Mouse (Mus musculus) splenic B cell, adult 2 months (primary cell): ENCODE measurements around the gene B230307C23Rik.
"Not testable (repeated sequence)": the region's sequence is repeated elsewhere in the genome, so short reads cannot be mapped to it uniquely, and the experiment has no call there.

Experiments
- DNase-seq: peaks from one replicate; pipeline ENCODE4 v3.0.0-alpha.2; 2011; ENCODE audit warnings: low read depth, low spot score
- H3K27me3 ChIP-seq: 2 replicates; pipeline ENCODE4 v1.6.1; 2012; ENCODE audit warnings: mild to moderate bottlenecking, low read length, moderate library complexity, mixed read lengths; ENCODE audit not compliant: control insufficient read depth, poor library complexity, insufficient read depth, severe bottlenecking
- H3K36me3 ChIP-seq: 2 replicates; pipeline ENCODE4 v1.6.1; 2012; ENCODE audit warnings: mild to moderate bottlenecking, low read length, moderate library complexity, mixed read lengths; ENCODE audit not compliant: control insufficient read depth, poor library complexity, insufficient read depth, severe bottlenecking

The B230307C23Rik gene

GRCm38 (mm10) chr16:97977722-97978121 is 19.4 kb upstream of the B230307C23Rik start:
- no peaks in the 10 kb centered on the region for H3K27me3 ChIP-seq
- H3K36me3 ChIP-seq, result no peaks in the 10 kb centered on the region
- DNase-seq, result no peak

GRCm38 (mm10) chr16:97981362-97981761 is 15.8 kb upstream of the B230307C23Rik start:
- DNase-seq, result no peak
- Histone ChIP-seq H3K36me3 (no peaks in the 10 kb centered on the region), H3K27me3 (no peaks in the 10 kb centered on the region)

- Histone ChIP-seq H3K36me3 (no peaks in the 10 kb centered on the region), H3K27me3 (no peaks in the 10 kb centered on the region)
- DNase-seq, result no peak
These were observed 12.5 kb upstream of the B230307C23Rik start for GRCm38 (mm10) chr16:97984589-97984988.

GRCm38 (mm10) chr16:97991517-97991916 is 5.6 kb upstream of the B230307C23Rik start:
- H3K27me3 ChIP-seq, result no peaks in the 10 kb centered on the region
- DNase-seq, result peak; percentile 32
- no peaks in the 10 kb centered on the region for H3K36me3 ChIP-seq

- not testable (repeated sequence) for H3K27me3 ChIP-seq, DNase-seq
These were observed 4.6 kb upstream of the B230307C23Rik start for GRCm38 (mm10) chr16:97992477-97992876.

GRCm38 (mm10) chr16:97995849-97996615 is 1.1 kb upstream of the B230307C23Rik start:
- no peak for DNase-seq
- Histone ChIP-seq H3K27me3 (no peaks in the 10 kb centered on the region), H3K36me3 (no peaks in the 10 kb centered on the region)

More at GRCm38 (mm10) chr16:97992477-97992876, 4.6 kb upstream of the B230307C23Rik start:
- not testable (repeated sequence) for H3K36me3 ChIP-seq

GRCm38 (mm10) chr16:97997383-97997731 is 242 bp downstream of the B230307C23Rik start:
- not testable (repeated sequence) for H3K36me3 ChIP-seq, DNase-seq, H3K27me3 ChIP-seq

GRCm38 (mm10) chr16:98022081-98022480 is 25.0 kb downstream of the B230307C23Rik start:
- DNase-seq, result no peak
- no peaks in the 10 kb centered on the region for H3K36me3 ChIP-seq

GRCm38 (mm10) chr16:98022657-98023345 is 25.7 kb downstream of the B230307C23Rik start:
- H3K27me3 ChIP-seq, result no peaks in the 10 kb centered on the region
- H3K36me3 ChIP-seq, result no peaks in the 10 kb centered on the region
- DNase-seq, result peak; percentile 56

More at GRCm38 (mm10) chr16:98022081-98022480, 25.0 kb downstream of the B230307C23Rik start:
- no peaks in the 10 kb centered on the region for H3K27me3 ChIP-seq

- H3K36me3 ChIP-seq, DNase-seq, H3K27me3 ChIP-seq: not testable (repeated sequence)
These were observed 29.1 kb downstream of the B230307C23Rik start for GRCm38 (mm10) chr16:98026186-98026585.

GRCm38 (mm10) chr16:98034971-98035370 is 37.9 kb downstream of the B230307C23Rik start:
- not testable (repeated sequence) for H3K36me3 ChIP-seq, H3K27me3 ChIP-seq, DNase-seq

GRCm38 (mm10) chr16:98041676-98042075 is 44.6 kb downstream of the B230307C23Rik start:
- H3K36me3 ChIP-seq, result no peaks in the 10 kb centered on the region
- DNase-seq, result peak; percentile 70
- H3K27me3 ChIP-seq, result no peaks in the 10 kb centered on the region

GRCm38 (mm10) chr16:98079382-98079781 is 82.3 kb downstream of the B230307C23Rik start:
- not testable (repeated sequence) for DNase-seq, H3K36me3 ChIP-seq, H3K27me3 ChIP-seq

GRCm38 (mm10) chr16:98081140-98081539 is 84.0 kb downstream of the B230307C23Rik start:
- not testable (repeated sequence) for DNase-seq, H3K36me3 ChIP-seq, H3K27me3 ChIP-seq
